Mouse (Mus musculus) liver, embryonic 14.5 days (tissue): ENCODE data around the gene Rpap1.

ENCODE experiments used
- CTCF ChIP-seq: IDR thresholded peaks from 2 replicates; pipeline ENCODE4 v1.5.1; 2016; ENCODE audit warnings: antibody characterized with exemption, low read depth, control low read depth
- EP300 ChIP-seq: IDR thresholded peaks from 2 replicates; pipeline ENCODE4 v1.6.1; 2016; ENCODE audit warnings: antibody characterized with exemption, low read depth

DNA sequence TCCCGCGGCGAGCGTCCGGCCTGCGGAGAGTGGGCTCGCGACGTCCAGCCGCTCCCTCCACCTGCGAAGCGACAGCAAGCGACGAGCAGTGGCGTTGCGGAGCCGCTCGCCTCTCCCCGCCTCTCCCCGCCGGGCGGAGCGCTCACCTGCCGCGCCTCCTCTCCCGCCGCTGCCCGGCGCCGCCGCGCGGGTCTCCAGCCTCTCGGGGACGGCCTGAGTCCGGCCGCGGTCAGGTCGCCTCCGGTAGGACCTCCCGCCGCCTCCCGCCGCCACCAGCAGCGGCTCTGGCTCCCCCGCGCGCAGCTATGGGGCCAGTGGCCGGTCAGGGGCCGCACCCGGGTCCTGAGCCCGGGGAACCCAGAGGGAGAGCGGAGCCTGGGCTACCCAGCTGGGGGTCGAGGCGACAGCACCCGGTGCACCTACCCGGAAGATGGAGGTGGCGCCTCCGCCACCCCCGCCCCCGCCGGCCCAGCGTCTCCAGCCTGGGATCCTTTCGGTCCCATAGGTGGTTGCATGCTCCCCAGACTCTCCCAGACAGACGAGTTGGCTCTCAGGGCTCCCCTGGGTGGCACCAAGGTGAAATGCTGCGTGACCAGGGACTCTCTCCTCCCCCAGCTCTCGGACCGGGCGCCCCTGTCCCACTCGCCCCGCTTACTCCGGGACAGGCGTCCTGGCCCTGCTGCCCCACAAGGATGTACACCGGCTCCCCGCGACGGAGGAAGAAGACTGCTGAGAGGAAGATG is 29.1 kb downstream of the Rpap1 start:
- TF ChIP-seq CTCF (no peak), EP300 (no peak)
